Mouse (Mus musculus) kidney, adult 2 months (tissue): ENCODE data around the gene Fam228a. TPM values are rescaled to one million over a fixed set of nuclear protein-coding genes. Genes with fewer than 3 reads are reported as not detected.
"Not testable (repeated sequence)": the region's sequence is repeated elsewhere in the genome, so short reads cannot be mapped to it uniquely, and the experiment has no call there.

ENCODE experiments used
- DNase-seq: peaks from one replicate; pipeline ENCODE4 v3.0.0; 2021
- H3K27ac ChIP-seq: fragments of 200-500 bp; 2 replicates; pipeline ENCODE4 v1.5.1; 2012; ENCODE audit warnings: low read depth, low read length, control low read depth, inconsistent platforms; ENCODE audit not compliant: insufficient read depth
- H3K27me3 ChIP-seq: fragments of 200-500 bp; replicated peaks from 2 replicates; pipeline ENCODE4 v1.6.1; 2012; ENCODE audit warnings: mild to moderate bottlenecking, moderate library complexity, low read length, inconsistent platforms; ENCODE audit not compliant: control insufficient read depth, insufficient read depth
- H3K36me3 ChIP-seq: fragments of 200-500 bp; 2 replicates; pipeline ENCODE4 v1.6.1; 2012; ENCODE audit warnings: mild to moderate bottlenecking, moderate library complexity, low read length, inconsistent platforms; ENCODE audit not compliant: control insufficient read depth, insufficient read depth
- H3K4me1 ChIP-seq: fragments of 200-500 bp; 2 replicates; pipeline ENCODE4 v1.6.1; 2011; ENCODE audit warnings: low read length; ENCODE audit not compliant: control insufficient read depth, insufficient read depth
- H3K4me3 ChIP-seq: fragments of 200-500 bp; 2 replicates; pipeline ENCODE4 v1.5.1; 2011; ENCODE audit warnings: mild to moderate bottlenecking, low read depth, low read length, control low read depth; ENCODE audit not compliant: insufficient read depth
- CTCF ChIP-seq: fragments of 200-500 bp; conservative IDR thresholded peaks from 2 replicates; pipeline ENCODE4 v1.5.1; 2011; ENCODE audit warnings: low read depth, mild to moderate bottlenecking, control low read depth, low read length, moderate library complexity, mixed read lengths; ENCODE audit not compliant: insufficient read depth, insufficient read length
- POLR2A ChIP-seq: fragments of 200-500 bp; IDR thresholded peaks from one replicate; pipeline ENCODE4 v1.6.1; 2011; ENCODE audit warnings: low read depth, low read length, control low read depth
- WGBS: fragments of 180-500 bp; shearing (Covaris S2); methylation state at CpG from one replicate; pipeline ENCODE4 v1.1.7; 2018; 5-methylcytosine and 5-hydroxymethylcytosine counted together
- polyA plus RNA-seq: library from polyadenylated mRNA; depleted of rRNA; stranded (reverse); fragments of >200 nt; gene quantifications from 2 replicates; pipeline ENCODE4 v1.2.3, GENCODE M21; 2012

Gene Fam228a
- polyA plus RNA-seq, 1 experiment, result 0.22 TPM

DNA sequence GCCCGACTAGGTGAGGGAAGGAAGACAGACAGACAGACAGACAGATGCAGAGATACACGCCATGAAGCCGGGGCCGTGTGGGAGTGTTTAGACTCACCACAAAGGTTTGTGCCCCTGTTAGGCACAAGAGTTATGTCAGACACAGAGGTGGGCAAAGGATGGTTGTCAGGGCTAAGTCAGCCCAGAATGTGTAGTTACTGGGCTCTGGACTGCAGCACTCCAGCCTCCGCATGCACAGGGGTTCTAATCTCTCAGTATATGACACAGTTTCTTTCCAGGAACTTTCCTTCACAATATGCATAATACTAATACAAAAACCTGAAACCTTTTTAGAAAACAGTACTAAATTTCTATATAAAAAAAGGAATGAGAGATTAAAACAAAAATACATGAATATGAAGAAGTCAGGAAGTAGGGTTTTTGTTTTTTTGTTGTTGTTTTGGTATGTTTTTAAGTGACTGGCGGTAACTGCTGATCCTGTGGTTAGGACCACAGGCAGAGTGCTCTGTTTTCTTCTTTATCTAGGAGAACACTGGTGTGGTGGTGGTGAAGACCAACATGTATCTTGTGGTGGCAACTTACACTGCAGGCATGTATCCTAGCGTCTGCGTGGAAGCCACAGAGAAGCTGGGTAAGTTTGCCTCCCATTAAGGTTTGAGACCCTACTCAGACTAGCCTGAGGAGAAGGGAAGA lies 36.8 kb upstream of the Fam228a start:
- 84% methylated on average over 8 of the region's 8 CpGs for WGBS
- H3K36me3 ChIP-seq, result no peaks in the 10 kb centered on the region
- DNase-seq, result no peak
- no peak overlapping the region for H3K4me3 ChIP-seq
- H3K27me3 ChIP-seq, result no peaks in the 10 kb centered on the region
- TF ChIP-seq POLR2A (no peak), CTCF (no peak)
- H3K4me1 ChIP-seq, result no peaks in the 10 kb centered on the region
- H3K27ac ChIP-seq, result no peak overlapping the region

DNA sequence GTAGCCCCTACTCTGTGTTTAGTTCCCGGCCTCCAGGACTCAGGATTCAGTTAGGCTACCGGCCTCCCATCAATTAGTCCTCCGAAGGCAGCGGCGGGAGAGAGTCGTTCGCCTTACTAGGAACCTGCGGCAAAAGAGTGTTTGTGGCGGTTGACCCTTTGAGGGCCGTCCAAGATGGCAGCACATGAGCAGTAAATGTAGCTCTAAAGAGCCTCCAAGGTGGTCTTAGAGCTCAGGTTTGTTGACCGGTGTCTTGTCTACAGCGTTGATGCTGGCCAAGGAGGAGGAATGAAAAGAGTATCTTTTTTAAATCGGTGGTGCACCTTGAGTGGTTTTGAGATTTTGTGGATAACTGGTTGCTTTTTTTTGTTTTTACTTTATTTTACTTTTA lies 31.1 kb upstream of the Fam228a start:
- peaks cover 4% of the 10 kb centered on the region; the same call in 1 of the 2 replicates for H3K4me1 ChIP-seq
- WGBS, result 18% methylated on average over 13 of the region's 13 CpGs
- DNase-seq, result no peak
- 0 out of 2 replicates have a peak overlapping the region, but pooled peaks have one; percentile 61 for H3K27ac ChIP-seq
- peak overlapping the region; percentile 75 for H3K4me3 ChIP-seq
- TF ChIP-seq POLR2A (no peak), CTCF (no peak)
- H3K36me3 ChIP-seq, result no peaks in the 10 kb centered on the region
- no peaks in the 10 kb centered on the region for H3K27me3 ChIP-seq

- Histone ChIP-seq H3K4me3 (peak within 1 kb of the TSS; percentile 75), H3K27me3 (no peaks in the 10 kb centered on the region), H3K27ac (peak within 1 kb of the TSS; percentile 93), H3K36me3 (no peaks in the 10 kb centered on the region), H3K4me1 (peaks cover 4% of the 10 kb centered on the region; the same call in 1 of the 2 replicates)
- 2% methylated on average over 61 of the region's 61 CpGs for WGBS
- DNase-seq, result peak; percentile 98
- peak; percentile 71 for TF ChIP-seq CTCF
- no peak for TF ChIP-seq POLR2A
Measured at GRCm38 (mm10) chr12:4768492-4769332, 30.5 kb upstream of the Fam228a start, which contains the start of the genes Pfn4 and Fam228b. Gene Pfn4, plus strand, starts transcription at chr12:4769022. Gene Fam228b, minus strand, starts transcription at chr12:4769267.

GRCm38 (mm10) chr12:4757060-4757459 lies 18.8 kb upstream of the Fam228a start:
- peak; percentile 55 for DNase-seq
- no peak for TF ChIP-seq CTCF
- no peak for TF ChIP-seq POLR2A
- H3K36me3 ChIP-seq, result no peaks in the 10 kb centered on the region
- no peak overlapping the region; the same call in 1 of the 2 replicates for H3K27ac ChIP-seq
- 36% methylated on average over 1 of the region's 1 CpGs for WGBS
- H3K27me3 ChIP-seq, result no peaks in the 10 kb centered on the region
- no peaks in the 10 kb centered on the region; the same call in 1 of the 2 replicates for H3K4me1 ChIP-seq
- no peak overlapping the region for H3K4me3 ChIP-seq

- DNase-seq, H3K4me3 ChIP-seq, H3K36me3 ChIP-seq, H3K27ac ChIP-seq, H3K27me3 ChIP-seq, H3K4me1 ChIP-seq: not testable (repeated sequence)
- 96% methylated on average over 4 of the region's 4 CpGs for WGBS
Measured at GRCm38 (mm10) chr12:4754451-4754850, 16.2 kb upstream of the Fam228a start.

GRCm38 (mm10) chr12:4744486-4744885 lies 6.3 kb upstream of the Fam228a start:
- TF ChIP-seq CTCF (no peak), POLR2A (no peak)
- H3K27me3 ChIP-seq, result no peaks in the 10 kb centered on the region
- 92% methylated on average over 10 of the region's 10 CpGs for WGBS
- H3K4me1 ChIP-seq, result no peaks in the 10 kb centered on the region
- no peak overlapping the region for H3K27ac ChIP-seq
- no peaks in the 10 kb centered on the region for H3K36me3 ChIP-seq
- peak; percentile 11 for DNase-seq
- H3K4me3 ChIP-seq, result no peak overlapping the region

DNA sequence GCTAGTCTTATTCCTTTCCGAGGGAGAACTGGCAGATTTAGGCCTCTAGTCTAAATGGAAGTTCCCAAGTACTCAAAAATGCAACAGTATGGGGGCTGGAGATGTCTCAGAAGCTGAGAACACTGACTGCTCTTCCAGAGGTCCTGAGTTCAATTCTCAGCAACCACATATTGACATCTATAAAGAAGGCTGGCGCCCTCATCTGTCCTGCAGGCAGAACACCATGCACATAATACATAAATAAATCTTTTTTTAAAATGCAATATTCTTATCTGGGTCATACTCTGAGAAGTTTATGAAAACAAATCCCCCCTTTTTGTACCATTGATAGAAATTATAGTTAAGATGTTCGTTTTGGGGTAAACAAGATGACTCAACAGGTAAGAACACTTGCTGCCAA lies 4.0 kb upstream of the Fam228a start:
- no peak overlapping the region for H3K27ac ChIP-seq
- TF ChIP-seq POLR2A (no peak), CTCF (no peak)
- no peak overlapping the region for H3K4me3 ChIP-seq
- 84% methylated on average over 3 of the region's 3 CpGs for WGBS
- no peaks in the 10 kb centered on the region for H3K4me1 ChIP-seq
- H3K36me3 ChIP-seq, result no peaks in the 10 kb centered on the region
- no peak for DNase-seq
- H3K27me3 ChIP-seq, result no peaks in the 10 kb centered on the region
